Mouse (Mus musculus) urinary bladder, postnatal 4 days (tissue): ENCODE results near the gene Prkcz.
"Not testable (repeated sequence)": the region's sequence is repeated elsewhere in the genome, so short reads cannot be mapped to it uniquely, and the experiment has no call there.

Experiments
- DNase-seq, 2 experiments: peaks; one replicate each; pipeline ENCODE4 v3.0.0; 2021 to 2022; ENCODE audit warnings: low spot score in 2 of 2

Prkcz gene

DNA sequence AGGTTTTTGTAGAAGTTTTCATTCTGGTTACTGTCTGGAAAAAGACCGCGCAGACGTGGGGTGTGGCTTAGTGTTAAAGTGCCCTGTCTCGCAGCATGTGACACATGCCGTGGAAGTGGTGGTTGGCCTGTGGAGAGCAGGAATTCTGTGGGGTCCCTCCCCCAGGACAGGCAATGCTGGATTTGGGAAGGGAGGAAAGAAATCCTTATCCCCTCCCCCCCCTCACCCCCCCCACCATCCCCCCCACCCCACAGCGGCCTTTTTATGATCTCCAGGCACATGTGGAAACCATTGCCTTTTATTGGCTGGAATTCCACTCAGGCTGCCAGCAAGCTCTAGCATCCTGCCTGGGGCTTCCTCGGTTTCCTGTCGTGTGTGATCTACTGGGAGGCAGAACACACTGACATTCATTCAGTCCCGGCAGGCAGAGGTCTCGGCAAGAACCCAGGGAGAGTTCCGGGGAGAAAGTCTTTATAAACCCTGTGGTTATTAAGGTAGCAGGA is 78.1 kb downstream of the Prkcz start:
- no peak for DNase-seq

GRCm38 (mm10) chr4:155282231-155282630 is 78.9 kb downstream of the Prkcz start:
- no peak for DNase-seq

DNA sequence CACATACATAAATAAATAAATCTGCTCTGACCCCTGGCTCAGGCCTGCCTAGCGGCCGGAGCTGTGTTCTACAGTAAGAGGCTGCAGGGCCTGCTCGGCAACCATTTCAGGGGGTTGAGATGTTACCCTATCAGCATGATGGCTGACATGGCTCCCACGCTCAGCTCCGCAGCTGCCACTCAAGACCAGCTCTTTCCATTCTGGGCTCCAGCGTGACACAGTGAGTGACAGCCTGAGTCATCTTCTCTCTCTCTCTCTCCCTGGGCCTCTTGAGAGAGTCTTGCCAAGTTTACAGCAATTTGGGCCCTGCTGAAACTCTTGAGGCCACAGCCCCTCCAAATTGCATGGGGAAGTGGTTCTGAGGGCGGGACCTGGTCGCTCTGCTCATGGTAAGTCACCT is 79.5 kb downstream of the Prkcz start:
- DNase-seq, result no peak

- no peak for DNase-seq
These were observed 79.9 kb downstream of the Prkcz start for GRCm38 (mm10) chr4:155281227-155281626.

GRCm38 (mm10) chr4:155280768-155281121 is 80.4 kb downstream of the Prkcz start:
- no peak for DNase-seq

- DNase-seq, result no peak
These were observed 81.0 kb downstream of the Prkcz start for GRCm38 (mm10) chr4:155279926-155280767.

DNA sequence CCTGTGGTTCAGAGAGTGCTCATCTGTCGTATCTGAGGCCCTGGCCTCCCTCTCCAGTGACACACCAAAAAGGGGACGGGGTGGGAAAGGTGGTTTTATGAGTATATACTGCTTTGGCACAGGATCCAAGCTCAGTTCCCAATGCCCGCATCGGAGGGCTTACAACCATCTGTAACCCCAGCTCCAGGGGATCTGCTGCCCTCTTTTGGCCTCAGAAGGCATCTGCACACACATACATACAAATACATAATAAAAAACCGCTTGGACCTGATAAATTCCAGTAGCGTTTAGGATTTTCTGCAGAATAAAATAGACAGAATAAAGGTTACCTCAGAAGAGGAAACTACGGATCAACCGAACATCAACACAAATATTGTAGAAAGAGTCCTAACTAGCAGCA is 82.1 kb downstream of the Prkcz start:
- DNase-seq, result no peak

GRCm38 (mm10) chr4:155277963-155278362 is 83.2 kb downstream of the Prkcz start:
- no peak for DNase-seq

GRCm38 (mm10) chr4:155274851-155275250 is 86.3 kb downstream of the Prkcz start:
- DNase-seq, result no peak

DNA sequence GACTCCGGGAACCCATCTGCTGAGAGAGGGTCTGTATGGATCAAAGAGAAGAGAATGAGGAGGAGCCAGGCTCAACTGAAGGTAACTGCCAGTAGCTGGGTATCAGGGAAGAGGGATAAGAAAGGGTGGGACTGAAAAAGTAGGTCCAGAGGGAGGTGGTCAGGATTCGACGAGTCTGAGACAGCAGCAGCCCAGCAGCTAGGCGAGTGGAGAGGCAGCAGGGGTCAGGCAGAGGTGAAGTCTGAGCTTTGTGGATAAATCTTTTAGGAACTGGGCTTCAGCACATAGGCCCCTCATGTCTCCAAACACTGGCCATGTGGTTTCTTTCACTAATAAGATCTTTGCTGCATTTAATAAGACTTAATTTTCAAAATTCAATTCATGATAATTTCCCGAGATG is 86.7 kb downstream of the Prkcz start:
- DNase-seq, result no peak

GRCm38 (mm10) chr4:155268382-155268781 is 92.8 kb downstream of the Prkcz start:
- DNase-seq, result peak; percentile 66 to 82

DNA sequence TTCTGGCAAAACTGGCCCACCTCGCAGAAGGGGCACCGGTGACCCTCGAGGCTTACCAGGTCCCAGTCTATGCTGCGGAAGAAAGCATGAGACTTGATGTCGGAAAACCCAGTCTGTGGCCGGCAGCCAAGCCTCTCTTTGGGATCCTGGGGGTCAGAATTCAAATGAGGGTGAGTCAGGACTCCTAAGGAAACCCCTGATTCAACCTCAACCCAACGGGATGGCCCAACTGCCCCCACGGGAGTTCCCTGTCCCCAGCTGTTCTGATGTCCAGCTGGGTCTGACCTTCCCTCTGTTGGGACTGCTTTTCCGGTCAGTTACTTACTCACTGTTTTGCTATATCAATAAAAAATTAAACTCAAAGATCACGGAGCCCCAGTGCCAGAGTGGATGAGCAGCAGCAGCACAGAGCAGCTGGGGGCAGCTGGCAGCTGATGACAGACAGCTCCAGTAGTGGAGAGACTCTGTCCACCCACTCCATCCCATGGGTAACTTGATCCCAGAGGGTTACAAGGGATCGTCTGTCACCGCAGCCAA is 93.5 kb downstream of the Prkcz start:
- DNase-seq, result no peak

- DNase-seq, result no peak
These were observed 94.1 kb downstream of the Prkcz start for GRCm38 (mm10) chr4:155267047-155267543.

- no peak for DNase-seq
These were observed 96.4 kb downstream of the Prkcz start for GRCm38 (mm10) chr4:155264521-155265321.

- no peak for DNase-seq
These were observed 108.9 kb downstream of the Prkcz start for GRCm38 (mm10) chr4:155252253-155252652.

GRCm38 (mm10) chr4:155251147-155251546 is 110.0 kb downstream of the Prkcz start:
- no peak for DNase-seq

DNA sequence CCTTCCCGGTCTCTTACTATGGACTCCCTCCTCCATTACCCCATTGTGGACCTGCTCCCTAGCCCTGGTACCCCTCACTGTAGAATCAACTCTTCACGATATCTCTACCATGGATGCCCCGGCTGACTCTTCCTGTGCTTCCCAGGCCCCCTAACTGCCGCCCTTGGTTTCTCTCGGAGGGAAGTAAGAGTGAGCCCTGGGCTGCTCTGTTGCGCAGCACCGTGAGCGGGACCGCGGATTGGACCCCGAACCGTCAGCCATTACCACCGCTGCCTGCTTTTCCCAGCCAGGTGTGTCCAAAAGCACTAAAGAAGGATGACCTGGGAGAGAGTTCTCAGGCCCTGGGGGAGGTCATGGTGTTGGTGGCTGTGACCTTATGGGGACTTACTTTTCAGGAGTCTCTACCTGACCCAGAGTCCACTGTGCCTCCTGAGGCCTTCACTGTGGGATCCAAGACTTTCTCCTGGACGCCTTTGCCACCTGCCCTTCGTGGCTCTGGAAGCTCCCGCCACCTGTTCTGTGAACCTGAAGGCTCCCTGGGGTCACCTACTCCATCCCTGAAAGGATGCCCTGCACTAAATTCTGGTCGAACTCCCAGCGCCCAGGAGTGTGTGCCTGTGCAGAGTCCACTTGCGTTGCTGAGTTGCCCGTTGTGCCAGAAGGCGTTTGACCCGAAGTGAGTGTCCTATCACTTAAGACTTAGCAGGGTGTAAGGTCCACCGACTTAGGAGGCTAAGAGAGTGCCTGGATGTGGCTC is 110.6 kb downstream of the Prkcz start:
- no peak for DNase-seq

GRCm38 (mm10) chr4:155249648-155250351 is 111.4 kb downstream of the Prkcz start, which contains the start of gene Faap20:
Faap20 (plus strand) TSS chr4:155249802.
- peak; percentile 89 to 92 for DNase-seq

DNA sequence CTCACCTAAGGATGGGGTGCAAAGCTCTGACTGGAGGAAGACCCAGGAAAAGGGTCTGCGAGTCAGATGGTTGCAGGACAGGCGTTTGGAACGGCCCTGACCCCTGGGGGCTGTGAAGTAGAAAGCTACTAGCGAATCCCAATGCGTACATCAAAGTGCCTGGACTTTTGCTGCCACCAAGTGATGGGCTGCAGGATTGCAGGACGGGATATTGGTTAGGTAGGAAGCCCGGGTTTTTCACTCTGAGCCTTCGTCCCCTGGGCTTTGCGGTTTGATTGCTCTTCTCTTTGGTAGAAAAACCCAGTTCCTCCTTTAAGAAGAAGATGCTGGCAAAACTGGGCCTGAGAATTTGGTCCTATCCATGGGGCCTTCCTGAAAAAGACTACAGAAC is 111.9 kb downstream of the Prkcz start:
- DNase-seq, result peak; percentile 87 to 93

- DNase-seq, result not testable (repeated sequence)
These were observed 113.1 kb downstream of the Prkcz start for GRCm38 (mm10) chr4:155248054-155248453.

- peak in 1 of 2 experiments; percentile 35 for DNase-seq
These were observed 114.5 kb downstream of the Prkcz start for GRCm38 (mm10) chr4:155246691-155247105.
